Mouse (Mus musculus) c-Kit-positive CD71-negative TER-119-negative erythroid progenitor cells, embryonic 14.5 days (primary cell): ENCODE measurements at regions not wholly inside any gene's neighbourhood (a gene's known extent, or its start where the extent isn't known, plus 50 kb on each side); places are given as distances from the start of the nearest gene placed in this dataset.
"Not testable (repeated sequence)": the region's sequence is repeated elsewhere in the genome, so short reads cannot be mapped to it uniquely, and the experiment has no call there.

Source experiments
- DNase-seq: peaks from one replicate; pipeline ENCODE4 v3.0.0-alpha.2; 2013; ENCODE audit warnings: low read depth

GRCm38 (mm10) chr10:111592416-111593149 lies 86.5 kb downstream of the Phlda1 start:
- DNase-seq, result no peak

- DNase-seq, result no peak
Measured at GRCm38 (mm10) chr10:111593280-111593679, 87.2 kb downstream of the Phlda1 start.

- DNase-seq, result no peak
Measured at GRCm38 (mm10) chr10:111594171-111594570, 88.1 kb downstream of the Phlda1 start.

GRCm38 (mm10) chr10:111594651-111595050 lies 88.6 kb downstream of the Phlda1 start:
- DNase-seq, result no peak

GRCm38 (mm10) chr10:111595513-111595995 lies 89.5 kb downstream of the Phlda1 start:
- DNase-seq, result no peak

- no peak for DNase-seq
Measured at GRCm38 (mm10) chr10:111598650-111599049, 92.6 kb downstream of the Phlda1 start.

GRCm38 (mm10) chr10:111599297-111600250 lies 93.5 kb downstream of the Phlda1 start:
- DNase-seq, result no peak

GRCm38 (mm10) chr10:111600251-111600620 lies 94.2 kb downstream of the Phlda1 start:
- DNase-seq, result no peak

- DNase-seq, result no peak
Measured at GRCm38 (mm10) chr10:111600677-111601099, 94.6 kb downstream of the Phlda1 start.

- DNase-seq, result no peak
Measured at GRCm38 (mm10) chr10:111603166-111603565, 97.1 kb downstream of the Phlda1 start.

GRCm38 (mm10) chr10:111607381-111607780 lies 101.3 kb downstream of the Phlda1 start:
- not testable (repeated sequence) for DNase-seq

GRCm38 (mm10) chr10:111608385-111609093 lies 102.5 kb downstream of the Phlda1 start:
- DNase-seq, result no peak

GRCm38 (mm10) chr10:111609889-111610288 lies 103.8 kb downstream of the Phlda1 start:
- no peak for DNase-seq

- DNase-seq, result no peak
Measured at GRCm38 (mm10) chr10:111619627-111620270, 113.7 kb downstream of the Phlda1 start.

- DNase-seq, result no peak
Measured at GRCm38 (mm10) chr10:111620927-111621676, 115.0 kb downstream of the Phlda1 start.

- no peak for DNase-seq
Measured at GRCm38 (mm10) chr10:111622789-111623188, 116.7 kb downstream of the Phlda1 start.

GRCm38 (mm10) chr10:111624021-111624420 lies 117.9 kb downstream of the Phlda1 start:
- no peak for DNase-seq

- no peak for DNase-seq
Measured at GRCm38 (mm10) chr10:111624624-111625023, 118.5 kb downstream of the Phlda1 start.

GRCm38 (mm10) chr10:111625573-111625972 lies 119.5 kb downstream of the Phlda1 start:
- no peak for DNase-seq

- DNase-seq, result no peak
Measured at GRCm38 (mm10) chr10:111626009-111626408, 119.9 kb downstream of the Phlda1 start.

- DNase-seq, result peak; percentile 13
Measured at GRCm38 (mm10) chr10:111636283-111636682, 130.2 kb downstream of the Phlda1 start.
